Mouse (Mus musculus): ENCODE measurements at regions not wholly inside any gene's neighbourhood (a gene's known extent, or its start where the extent isn't known, plus 50 kb on each side); places are given as distances from the start of the nearest gene placed in this dataset.
A peak's percentile ranks its signal among the peaks of the same experiment; 100 is the strongest.
"Not testable (repeated sequence)": the region's sequence is repeated elsewhere in the genome, so short reads cannot be mapped to it uniquely, and the experiment has no call there.

DNA sequence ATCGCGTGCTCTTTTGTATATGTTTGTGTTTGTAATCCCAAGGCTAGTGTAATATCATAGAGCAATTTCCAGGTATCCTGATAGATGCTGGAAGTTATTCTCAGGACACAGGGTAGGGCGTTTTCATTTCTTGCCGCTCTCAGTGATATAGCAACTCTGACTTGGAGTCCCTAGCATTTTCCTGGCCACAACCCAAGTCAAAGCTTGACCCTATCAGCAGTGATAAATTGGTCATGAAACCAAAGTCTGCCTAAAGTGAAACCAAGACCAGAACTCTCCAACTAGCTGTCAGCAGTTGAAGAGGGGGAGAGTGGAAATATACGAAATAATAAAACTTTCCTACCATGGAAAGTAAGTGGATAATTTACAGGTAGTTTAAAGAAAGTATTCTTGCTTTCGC lies 77.7 kb upstream of the Dyrk2 start:
- Histone ChIP-seq H3K27ac (ENCODE audit: low read length) (no peak overlapping the region), H3K36me3 (ENCODE audit: control insufficient read depth, insufficient read depth, low read length) (no peaks in the 10 kb centered on the region), H3K9me3 (ENCODE audit: control insufficient read depth, low read depth, low read length) (no peaks in the 10 kb centered on the region), H3K4me1 (ENCODE audit: control insufficient read depth, insufficient read depth, low read length) (no peaks in the 10 kb centered on the region), H3K4me3 (ENCODE audit: low read depth, low read length) (no peak overlapping the region), H3K27me3 (ENCODE audit: control insufficient read depth, insufficient read depth, low read length) (no peaks in the 10 kb centered on the region), H3K9ac (replicated peaks; ENCODE audit: low read depth, low read length) (no peak overlapping the region), H3K4me2 (replicated peaks; ENCODE audit: low read depth, low read length) (no peak overlapping the region)
- peak; percentile 42; the same call in 1 of the 2 replicates for ATAC-seq (ENCODE audit: insufficient number of reproducible peaks, insufficient read depth, low FRiP score, low read depth)
- WGBS: 48% methylated on average over 6 of the region's 6 CpGs

DNA sequence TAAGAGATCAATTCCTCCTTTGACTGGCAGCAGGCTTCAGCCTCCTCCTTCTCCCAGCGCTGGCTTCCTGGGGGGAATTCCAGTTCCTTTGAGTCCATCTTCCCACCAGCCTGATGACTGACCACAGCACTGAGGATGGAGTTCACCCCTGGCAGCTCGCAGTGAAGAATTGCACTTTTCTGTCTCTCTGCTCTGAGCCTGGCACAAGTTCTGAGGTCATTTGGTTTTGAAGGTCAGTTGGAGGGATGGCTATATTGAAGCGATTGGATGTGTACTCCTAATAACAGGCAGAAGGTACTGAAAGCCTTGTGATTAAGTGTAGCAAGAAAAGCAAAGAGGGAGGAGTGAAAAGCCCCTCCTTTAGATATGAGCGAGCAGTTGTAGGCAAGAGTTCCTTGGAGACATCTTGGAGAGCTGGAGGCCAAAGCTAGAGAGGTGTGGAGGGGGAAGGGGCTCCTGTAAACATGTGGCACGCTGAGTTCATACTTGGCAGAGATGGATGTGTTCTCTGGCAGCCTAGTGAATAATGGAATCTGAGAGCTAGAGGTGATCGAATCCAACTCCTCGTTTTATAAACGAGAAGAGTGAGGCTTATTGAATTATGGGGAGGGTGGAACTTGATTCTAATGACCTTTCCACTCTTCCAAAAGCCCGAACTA lies 77.1 kb upstream of the Dyrk2 start:
- 42% methylated on average over 9 of the region's 9 CpGs for WGBS
- no peaks in the 10 kb centered on the region for H3K4me1 ChIP-seq (ENCODE audit: control insufficient read depth, insufficient read depth, low read length)
- ATAC-seq (ENCODE audit: insufficient number of reproducible peaks, insufficient read depth, low FRiP score, low read depth): no peak
- no peak overlapping the region for H3K4me2 ChIP-seq (replicated peaks; ENCODE audit: low read depth, low read length)
- no peaks in the 10 kb centered on the region for H3K36me3 ChIP-seq (ENCODE audit: control insufficient read depth, insufficient read depth, low read length)
- no peak overlapping the region for H3K4me3 ChIP-seq (ENCODE audit: low read depth, low read length)
- H3K27me3 ChIP-seq (ENCODE audit: control insufficient read depth, insufficient read depth, low read length): no peaks in the 10 kb centered on the region
- no peak overlapping the region for H3K27ac ChIP-seq (ENCODE audit: low read length)
- H3K9ac ChIP-seq (replicated peaks; ENCODE audit: low read depth, low read length): no peak overlapping the region
- no peaks in the 10 kb centered on the region for H3K9me3 ChIP-seq (ENCODE audit: control insufficient read depth, low read depth, low read length)

DNA sequence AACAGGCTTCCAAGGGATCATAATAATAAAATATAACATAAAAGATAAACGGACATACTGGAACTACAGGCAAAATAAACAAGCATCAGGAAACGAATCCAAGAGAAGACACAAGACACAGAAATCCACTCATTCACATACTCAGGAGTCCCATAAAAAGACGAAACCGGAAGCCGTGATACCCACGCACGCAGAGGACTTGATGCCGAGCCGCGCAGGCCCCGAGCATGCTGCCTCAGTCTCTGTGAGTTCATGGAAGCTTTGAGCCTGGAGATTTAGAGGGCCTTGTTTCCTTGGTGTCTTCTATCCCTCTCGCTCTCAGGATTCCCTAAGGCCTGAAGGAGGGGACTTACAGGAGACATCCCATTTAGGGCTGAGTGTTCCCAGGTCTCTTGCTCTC lies 57.3 kb upstream of the Dyrk2 start:
- H3K4me1 ChIP-seq (ENCODE audit: control insufficient read depth, insufficient read depth, low read length): peaks cover 8% of the 10 kb centered on the region; the same call in 1 of the 2 replicates
- H3K4me3 ChIP-seq (ENCODE audit: low read depth, low read length): no peak overlapping the region
- 77% methylated on average over 12 of the region's 12 CpGs for WGBS
- H3K36me3 ChIP-seq (ENCODE audit: control insufficient read depth, insufficient read depth, low read length): no peaks in the 10 kb centered on the region
- no peak overlapping the region for H3K4me2 ChIP-seq (replicated peaks; ENCODE audit: low read depth, low read length)
- H3K9me3 ChIP-seq (ENCODE audit: control insufficient read depth, low read depth, low read length): peaks cover 3% of the 10 kb centered on the region; the same call in 1 of the 2 replicates
- no peaks in the 10 kb centered on the region for H3K27me3 ChIP-seq (ENCODE audit: control insufficient read depth, insufficient read depth, low read length)
- no peak for ATAC-seq (ENCODE audit: insufficient number of reproducible peaks, insufficient read depth, low FRiP score, low read depth)
- H3K27ac ChIP-seq (ENCODE audit: low read length): no peak overlapping the region
- H3K9ac ChIP-seq (replicated peaks; ENCODE audit: low read depth, low read length): no peak overlapping the region

DNA sequence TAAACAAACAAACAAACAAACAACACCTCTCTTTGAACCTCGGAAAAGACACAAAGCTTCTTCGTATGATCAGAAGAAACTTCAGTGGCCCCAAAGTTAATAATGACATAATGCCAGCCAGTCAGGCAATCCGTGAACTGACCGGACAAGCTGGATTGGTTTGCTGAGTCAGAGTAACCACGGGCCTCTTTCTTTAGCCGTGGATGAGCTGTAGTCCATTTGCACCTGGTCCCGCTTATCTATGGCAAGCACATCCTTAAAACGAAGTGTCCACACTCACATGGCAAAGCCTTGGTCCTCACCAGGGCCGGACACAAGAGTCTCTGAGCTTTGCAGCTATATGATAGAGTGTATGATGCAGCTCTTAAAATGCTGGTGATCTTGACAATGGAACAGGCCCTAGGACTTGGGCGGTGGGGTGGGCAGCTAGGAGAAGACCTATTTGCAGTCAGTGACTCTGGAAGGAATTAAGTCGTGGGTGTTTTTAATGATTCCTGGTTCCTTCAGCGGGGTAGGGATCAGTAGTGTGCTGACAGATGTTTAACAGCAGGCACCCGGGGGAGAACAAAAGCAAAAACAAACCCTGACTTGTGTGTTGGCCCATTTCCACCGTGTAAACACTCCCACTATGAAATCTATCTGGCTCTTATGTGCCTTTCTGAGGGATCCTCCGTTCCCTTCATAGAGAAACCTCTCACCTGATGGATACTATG lies 53.6 kb upstream of the Dyrk2 start:
- Histone ChIP-seq H3K4me1 (ENCODE audit: control insufficient read depth, insufficient read depth, low read length) (peaks cover 8% of the 10 kb centered on the region; the same call in 1 of the 2 replicates), H3K27me3 (ENCODE audit: control insufficient read depth, insufficient read depth, low read length) (no peaks in the 10 kb centered on the region), H3K4me3 (ENCODE audit: low read depth, low read length) (no peak overlapping the region), H3K4me2 (replicated peaks; ENCODE audit: low read depth, low read length) (no peak overlapping the region), H3K27ac (ENCODE audit: low read length) (no peak overlapping the region), H3K9ac (replicated peaks; ENCODE audit: low read depth, low read length) (no peak overlapping the region), H3K36me3 (ENCODE audit: control insufficient read depth, insufficient read depth, low read length) (no peaks in the 10 kb centered on the region), H3K9me3 (ENCODE audit: control insufficient read depth, low read depth, low read length) (no peaks in the 10 kb centered on the region)
- no peak for ATAC-seq (ENCODE audit: insufficient number of reproducible peaks, insufficient read depth, low FRiP score, low read depth)
- 56% methylated on average over 15 of the region's 15 CpGs for WGBS

DNA sequence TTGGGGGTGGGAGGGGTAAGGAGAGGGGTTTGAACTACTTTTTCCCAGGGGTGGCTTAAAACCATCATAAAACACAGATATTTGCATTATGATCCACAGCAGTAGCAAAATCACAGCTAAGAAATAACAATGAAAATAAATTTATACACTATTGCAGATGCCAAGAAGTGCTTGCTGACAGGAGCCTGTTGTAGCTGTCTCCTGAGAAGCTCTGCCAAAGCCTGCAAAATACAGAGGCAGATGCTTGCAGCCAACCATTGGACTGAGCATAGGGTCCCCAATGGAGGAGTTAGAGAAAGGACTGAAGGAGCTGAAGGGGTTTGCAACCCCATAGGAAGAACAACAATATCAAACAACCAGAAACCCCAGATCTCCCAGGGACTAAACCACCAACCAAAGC lies 52.1 kb upstream of the Dyrk2 start:
- H3K4me1 ChIP-seq (ENCODE audit: control insufficient read depth, insufficient read depth, low read length); H3K27me3 ChIP-seq (ENCODE audit: control insufficient read depth, insufficient read depth, low read length); H3K36me3 ChIP-seq (ENCODE audit: control insufficient read depth, insufficient read depth, low read length); H3K27ac ChIP-seq (ENCODE audit: low read length); H3K4me2 ChIP-seq (replicated peaks; ENCODE audit: low read depth, low read length); H3K9me3 ChIP-seq (ENCODE audit: control insufficient read depth, low read depth, low read length); H3K4me3 ChIP-seq (ENCODE audit: low read depth, low read length); H3K9ac ChIP-seq (replicated peaks; ENCODE audit: low read depth, low read length); ATAC-seq (ENCODE audit: insufficient number of reproducible peaks, insufficient read depth, low FRiP score, low read depth): not testable (repeated sequence)

Measured in stomach, embryonic 14.5 days (tissue).